Mouse (Mus musculus) erythroblast, embryonic 14.5 days (primary cell): ENCODE measurements around the gene Gm27021. TPM values are rescaled to one million over a fixed set of nuclear protein-coding genes. Genes with fewer than 3 reads are reported as not detected.

Experiments used
- H3K27me3 ChIP-seq: 2 replicates; pipeline ENCODE4 v1.6.1; 2012; ENCODE audit warnings: inconsistent platforms; ENCODE audit not compliant: control insufficient read depth
- H3K36me3 ChIP-seq: 2 replicates; pipeline ENCODE4 v1.6.1; 2012; ENCODE audit warnings: mild to moderate bottlenecking, inconsistent platforms; ENCODE audit not compliant: control insufficient read depth
- H3K4me1 ChIP-seq: 2 replicates; pipeline ENCODE4 v1.6.1; 2012; ENCODE audit warnings: inconsistent platforms; ENCODE audit not compliant: control insufficient read depth
- H3K4me3 ChIP-seq: replicated peaks from 2 replicates; pipeline ENCODE3; 2012; ENCODE audit warnings: moderate library complexity, mild to moderate bottlenecking, inconsistent platforms
- H3K9me3 ChIP-seq: 2 replicates; pipeline ENCODE4 v1.6.1; 2012; ENCODE audit warnings: low read length, inconsistent platforms, mixed read lengths; ENCODE audit not compliant: control insufficient read depth
- GATA1 ChIP-seq: IDR thresholded peaks from 2 replicates; pipeline ENCODE4 v1.6.1; 2012; ENCODE audit warnings: low read length, inconsistent platforms, mixed read lengths
- TAL1 ChIP-seq: IDR thresholded peaks from 3 replicates; pipeline ENCODE4 v1.6.1; 2012; ENCODE audit warnings: low read length, inconsistent platforms, mixed read lengths
- polyA plus RNA-seq: library from polyadenylated mRNA; stranded (reverse); fragments of >175 nt; gene quantifications from 2 replicates; pipeline ENCODE4 v1.2.3, GENCODE M21; 2012

Gene Gm27021
- polyA plus RNA-seq, 1 experiment, result 0.74 TPM

- Histone ChIP-seq H3K4me3 (no peak overlapping the region), H3K9me3 (no peaks in the 10 kb centered on the region), H3K4me1 (peaks cover 1% of the 10 kb centered on the region; the same call in 1 of the 2 replicates), H3K27me3 (no peaks in the 10 kb centered on the region), H3K36me3 (peaks cover 90% of the 10 kb centered on the region)
- TF ChIP-seq GATA1, result no peak
- no peak for TF ChIP-seq TAL1
Observed at GRCm38 (mm10) chr8:120657415-120657814, 10.5 kb downstream of the Gm27021 start.

GRCm38 (mm10) chr8:120656322-120657052 is 11.4 kb downstream of the Gm27021 start:
- no peak overlapping the region for H3K4me3 ChIP-seq
- TF ChIP-seq GATA1, result no peak
- TF ChIP-seq TAL1, result no peak
- no peaks in the 10 kb centered on the region for H3K9me3 ChIP-seq
- H3K27me3 ChIP-seq, result no peaks in the 10 kb centered on the region
- H3K4me1 ChIP-seq, result peaks cover 1% of the 10 kb centered on the region; the same call in 1 of the 2 replicates
- peaks cover 86% of the 10 kb centered on the region for H3K36me3 ChIP-seq

DNA sequence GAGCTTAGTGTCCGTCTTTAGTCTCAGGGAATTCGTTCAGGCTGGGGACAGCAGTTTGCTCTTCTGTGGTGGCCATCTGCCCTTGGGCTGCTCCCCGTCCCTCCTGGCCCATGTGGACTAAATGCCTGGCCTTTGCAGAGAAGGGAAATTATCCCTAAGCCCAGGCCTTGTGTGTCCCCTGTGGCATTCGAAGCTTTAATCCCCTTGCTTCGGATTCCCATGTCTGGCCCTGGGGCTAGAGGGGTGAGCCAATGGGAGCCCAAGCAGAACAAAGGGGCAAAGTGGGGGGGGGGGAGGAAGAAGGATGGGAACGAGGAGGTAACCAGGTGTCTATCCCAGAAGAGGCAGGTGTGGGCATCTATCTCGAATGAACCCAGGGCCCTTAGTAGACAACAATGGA is 20.3 kb downstream of the Gm27021 start, which contains the start of gene 1190005I06Rik:
1190005I06Rik (minus strand) TSS at position 101 of the 400 bp plus-strand sequence.
- H3K4me3 ChIP-seq, result no peak within 1 kb of the TSS
- no peaks in the 10 kb centered on the region for H3K27me3 ChIP-seq
- TF ChIP-seq GATA1, result no peak
- TF ChIP-seq TAL1, result no peak
- no peaks in the 10 kb centered on the region for H3K4me1 ChIP-seq
- peaks cover 6% of the 10 kb centered on the region for H3K36me3 ChIP-seq
- H3K9me3 ChIP-seq, result no peaks in the 10 kb centered on the region

GRCm38 (mm10) chr8:120644663-120645062 is 23.2 kb downstream of the Gm27021 start:
- Histone ChIP-seq H3K9me3 (no peaks in the 10 kb centered on the region), H3K36me3 (no peaks in the 10 kb centered on the region), H3K4me1 (no peaks in the 10 kb centered on the region), H3K27me3 (peaks cover 2% of the 10 kb centered on the region; the same call in 1 of the 2 replicates), H3K4me3 (no peak overlapping the region)
- TF ChIP-seq TAL1 (no peak), GATA1 (no peak)

DNA sequence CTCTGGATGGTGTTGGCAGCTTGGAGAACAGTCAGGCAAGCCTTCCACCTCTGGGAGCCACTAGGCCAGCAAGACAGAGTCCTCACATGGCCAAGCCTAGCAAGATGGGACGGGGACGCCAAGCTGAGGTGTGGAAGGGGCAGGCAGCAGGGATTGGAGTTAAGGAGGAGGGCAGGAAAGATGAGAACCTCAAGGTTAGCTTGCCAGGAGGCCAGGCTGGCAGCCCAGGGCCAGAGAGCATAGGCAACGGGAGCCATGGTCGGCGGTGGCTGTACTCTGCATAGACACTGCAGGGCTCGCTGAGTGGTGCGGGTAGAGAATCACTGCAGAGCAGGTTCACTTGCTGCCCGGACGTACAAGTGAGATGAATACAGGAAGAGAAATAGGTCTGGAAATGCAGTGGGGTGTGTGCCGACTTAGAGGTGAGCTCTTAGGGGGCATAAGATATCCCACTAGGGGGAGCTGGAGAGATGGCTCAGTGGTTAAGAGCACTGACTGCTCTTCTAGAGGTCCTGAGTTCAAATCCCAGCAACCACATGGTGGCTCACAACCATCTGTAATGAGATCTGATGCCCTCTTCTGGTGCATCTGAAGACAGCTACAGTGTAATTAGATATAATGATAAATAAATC is 25.7 kb downstream of the Gm27021 start:
- TF ChIP-seq GATA1, result no peak
- no peak for TF ChIP-seq TAL1
- Histone ChIP-seq H3K9me3 (no peaks in the 10 kb centered on the region), H3K36me3 (no peaks in the 10 kb centered on the region), H3K4me1 (no peaks in the 10 kb centered on the region), H3K4me3 (no peak overlapping the region), H3K27me3 (peaks cover 5% of the 10 kb centered on the region; the same call in 1 of the 2 replicates)

GRCm38 (mm10) chr8:120641245-120641644 is 26.6 kb downstream of the Gm27021 start:
- TF ChIP-seq GATA1, result no peak
- no peak for TF ChIP-seq TAL1
- no peaks in the 10 kb centered on the region for H3K9me3 ChIP-seq
- no peak overlapping the region for H3K4me3 ChIP-seq

GRCm38 (mm10) chr8:120634329-120634839 is 33.5 kb downstream of the Gm27021 start:
- Histone ChIP-seq H3K4me3 (peak overlapping the region; percentile 46), H3K4me1 (peaks cover 11% of the 10 kb centered on the region), H3K36me3 (no peaks in the 10 kb centered on the region), H3K9me3 (peaks cover 7% of the 10 kb centered on the region), H3K27me3 (peaks cover 61% of the 10 kb centered on the region)
- TF ChIP-seq TAL1, result no peak
- no peak for TF ChIP-seq GATA1

More at GRCm38 (mm10) chr8:120641245-120641644, 26.6 kb downstream of the Gm27021 start:
- Histone ChIP-seq H3K27me3 (peaks cover 12% of the 10 kb centered on the region), H3K4me1 (no peaks in the 10 kb centered on the region), H3K36me3 (no peaks in the 10 kb centered on the region)

DNA sequence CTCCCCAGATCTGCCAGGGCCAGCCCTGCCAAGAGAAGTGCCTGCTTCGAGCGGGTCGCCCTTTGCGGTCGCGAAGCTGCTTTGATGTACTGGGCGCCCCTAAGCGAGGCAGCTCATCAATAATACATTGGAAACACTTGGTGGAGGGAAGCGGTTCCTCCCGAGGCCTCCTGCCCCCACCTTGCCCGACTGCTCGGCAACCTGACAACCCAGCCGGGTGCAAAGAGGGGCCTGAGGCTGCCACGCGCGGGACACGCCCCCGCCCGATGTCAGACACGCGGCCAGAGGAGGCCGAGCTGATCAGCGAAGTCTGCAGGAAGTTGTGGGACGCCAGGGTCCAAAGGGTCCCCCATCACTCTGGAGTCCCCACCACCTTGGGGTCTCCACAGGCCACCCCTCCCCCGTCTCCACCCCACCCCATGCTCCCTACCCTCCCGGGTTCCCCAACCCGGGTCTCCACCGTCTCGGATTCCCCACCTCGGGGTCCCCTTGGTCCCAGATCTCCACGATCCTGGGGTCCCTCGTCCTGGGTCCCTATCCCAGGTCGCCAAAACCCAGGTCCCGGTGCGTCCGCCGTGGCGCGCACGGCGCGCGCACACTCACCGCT is 34.1 kb downstream of the Gm27021 start:
- no peak for TF ChIP-seq GATA1
- no peak for TF ChIP-seq TAL1
- Histone ChIP-seq H3K27me3 (peaks cover 61% of the 10 kb centered on the region), H3K4me1 (peaks cover 11% of the 10 kb centered on the region), H3K36me3 (no peaks in the 10 kb centered on the region), H3K9me3 (peaks cover 7% of the 10 kb centered on the region), H3K4me3 (peak overlapping the region; percentile 46)

DNA sequence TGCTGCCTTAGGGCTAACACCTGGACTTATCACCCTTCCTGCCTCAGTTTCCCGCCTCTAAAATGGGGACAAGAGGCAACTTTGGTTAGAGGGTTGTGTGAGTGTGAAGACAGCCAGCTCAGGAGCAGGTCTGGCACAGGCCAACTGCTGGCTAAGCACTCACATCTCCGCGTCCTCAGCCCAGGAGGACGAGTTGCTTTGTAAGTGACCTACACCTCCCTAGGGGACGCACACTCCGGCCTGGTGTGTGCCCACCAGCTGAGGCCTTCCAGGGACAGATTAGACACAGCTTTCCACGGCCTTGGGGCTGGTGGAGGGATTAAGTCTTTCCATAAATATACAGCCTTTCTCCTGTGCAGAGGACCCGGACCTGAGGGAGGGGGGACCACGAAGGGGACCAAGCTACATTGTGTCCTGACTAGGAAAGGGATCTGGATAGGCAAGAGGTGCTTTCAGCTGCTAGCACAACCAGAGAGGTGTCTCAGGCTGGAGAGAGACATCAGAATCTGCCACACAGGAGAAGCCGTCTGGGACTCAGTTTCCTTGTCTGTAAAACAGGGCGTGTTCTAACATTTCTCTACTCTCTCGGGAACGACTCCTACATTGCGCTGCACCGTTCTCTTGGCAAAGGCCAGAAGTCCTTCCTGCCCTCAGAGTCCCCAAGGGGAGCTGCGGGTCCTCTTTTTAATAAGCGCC is 34.8 kb downstream of the Gm27021 start:
- Histone ChIP-seq H3K9me3 (peaks cover 7% of the 10 kb centered on the region), H3K4me3 (no peak overlapping the region), H3K4me1 (peaks cover 11% of the 10 kb centered on the region), H3K36me3 (no peaks in the 10 kb centered on the region), H3K27me3 (peaks cover 61% of the 10 kb centered on the region)
- TF ChIP-seq TAL1, result no peak
- TF ChIP-seq GATA1, result no peak
